Mouse (Mus musculus): ENCODE measurements around the gene Itga8.

Gene Itga8

DNA sequence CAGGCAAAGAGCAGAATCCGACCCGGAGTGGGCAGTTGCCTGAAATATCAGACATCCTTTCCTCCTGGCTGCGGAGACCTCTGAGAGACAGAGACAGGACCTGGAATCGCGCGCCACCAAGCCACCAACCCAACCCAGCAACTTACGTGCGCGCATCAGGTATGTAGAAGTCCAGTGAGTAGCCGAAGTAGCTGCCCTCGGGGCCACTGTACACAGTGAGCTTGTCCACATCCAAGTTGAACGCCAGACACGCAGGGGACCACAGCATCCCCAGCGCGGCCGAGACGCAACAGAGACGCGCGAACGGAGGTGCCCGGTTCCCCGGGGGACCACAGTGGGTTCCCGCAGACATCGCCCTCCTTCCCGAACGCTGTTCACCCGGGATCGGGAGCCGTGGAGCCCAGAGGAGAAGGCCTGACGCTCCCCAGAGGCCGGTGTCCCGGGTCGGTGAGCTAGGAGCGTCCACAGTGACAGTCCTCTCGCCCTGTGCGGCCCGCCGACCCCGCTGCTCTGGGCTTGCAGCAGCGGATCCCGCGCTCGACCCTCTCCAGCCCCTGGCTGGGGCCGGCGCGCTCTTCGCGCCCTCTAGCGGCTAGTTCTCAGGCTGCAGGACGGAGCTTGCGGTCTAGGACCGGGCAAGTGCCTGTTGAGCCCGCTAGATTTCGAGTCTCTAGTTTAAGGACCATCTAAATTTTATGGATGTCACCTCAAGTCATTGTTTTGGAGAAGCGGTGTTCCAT, at the start of gene Itga8:
TSS of gene Itga8 (minus strand) at position 492 of the 740 bp plus-strand sequence.
- peak; percentile 26 to 79 for DNase-seq (ENCODE audit: low spot score in 2 of 2)

DNA sequence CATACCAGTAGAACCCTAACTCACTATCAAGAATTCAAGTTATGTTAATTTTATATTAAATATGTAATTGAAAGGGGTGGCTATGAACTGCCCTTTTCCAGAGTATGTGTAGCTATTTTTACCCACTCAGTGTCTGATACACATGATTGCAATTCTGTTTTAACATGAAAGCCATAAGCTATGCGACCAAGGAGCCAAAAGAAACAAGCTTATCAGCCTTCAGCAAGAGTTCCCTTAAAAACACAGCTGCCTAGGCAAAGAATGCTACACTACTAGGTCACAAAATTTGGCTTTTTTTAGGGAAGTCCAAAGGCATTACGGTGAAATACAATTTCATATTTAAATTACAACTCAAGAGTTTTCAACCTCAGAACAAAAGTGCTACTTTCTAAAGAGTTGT, 47.2 kb upstream of the Itga8 start:
- DNase-seq (ENCODE audit: low spot score in 2 of 2), result no peak

DNA sequence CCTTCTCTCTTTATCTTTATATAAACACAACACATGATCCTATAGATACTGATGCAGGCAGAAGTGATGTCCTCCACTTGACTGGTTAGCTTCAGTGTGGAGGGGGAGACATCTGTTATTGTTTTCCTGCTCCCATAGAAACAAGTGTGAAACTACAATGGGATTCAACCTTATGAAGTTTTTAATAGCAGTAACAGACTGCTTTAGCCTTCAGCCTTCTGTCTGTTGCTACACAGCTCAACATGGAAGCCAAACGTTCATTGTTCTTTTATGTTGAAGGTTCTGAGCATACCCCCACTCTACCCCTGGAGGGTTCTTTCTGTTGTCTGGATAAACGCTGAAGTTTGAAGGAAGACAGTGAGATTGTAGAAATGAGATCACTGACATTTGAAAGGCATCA, 30.2 kb upstream of the Itga8 start:
- DNase-seq (ENCODE audit: low spot score in 2 of 2), result no peak

DNA sequence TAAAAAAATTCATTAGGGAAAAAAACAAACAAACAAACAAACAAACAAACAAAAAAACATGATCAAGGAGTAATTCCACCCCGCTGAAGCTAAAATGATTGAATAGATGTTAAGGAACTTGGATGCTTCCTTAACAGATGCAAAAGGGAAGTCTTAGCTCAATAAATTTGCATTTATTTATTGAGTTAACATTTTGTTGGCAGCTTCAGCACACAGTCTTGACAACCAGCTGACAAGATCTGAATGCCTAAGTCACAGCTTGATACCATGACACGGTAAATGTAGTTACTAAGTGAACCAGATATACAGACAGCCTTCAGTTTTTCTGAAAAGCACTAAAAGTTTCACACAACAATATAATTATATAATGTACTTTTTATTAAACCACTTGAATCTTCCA, 27.9 kb upstream of the Itga8 start:
- DNase-seq (ENCODE audit: low spot score in 2 of 2), result no peak

DNA sequence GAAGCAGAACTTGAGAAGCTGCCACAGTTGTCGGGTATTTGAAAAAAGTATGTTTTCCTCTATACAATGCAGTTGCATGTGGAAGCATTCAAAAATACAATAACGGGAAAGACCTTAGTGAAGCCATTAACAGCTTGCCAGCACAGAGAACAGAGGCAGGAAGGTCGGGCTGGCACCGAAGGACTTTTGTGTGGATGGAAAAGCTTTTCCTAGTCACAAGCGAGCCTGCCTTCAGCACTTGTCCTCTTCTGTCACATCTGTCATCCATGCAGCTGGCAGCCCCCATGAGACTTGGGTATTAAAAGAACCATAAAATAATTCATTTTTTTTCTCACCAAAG, 27.3 kb upstream of the Itga8 start:
- no peak for DNase-seq (ENCODE audit: low spot score in 2 of 2)

DNA sequence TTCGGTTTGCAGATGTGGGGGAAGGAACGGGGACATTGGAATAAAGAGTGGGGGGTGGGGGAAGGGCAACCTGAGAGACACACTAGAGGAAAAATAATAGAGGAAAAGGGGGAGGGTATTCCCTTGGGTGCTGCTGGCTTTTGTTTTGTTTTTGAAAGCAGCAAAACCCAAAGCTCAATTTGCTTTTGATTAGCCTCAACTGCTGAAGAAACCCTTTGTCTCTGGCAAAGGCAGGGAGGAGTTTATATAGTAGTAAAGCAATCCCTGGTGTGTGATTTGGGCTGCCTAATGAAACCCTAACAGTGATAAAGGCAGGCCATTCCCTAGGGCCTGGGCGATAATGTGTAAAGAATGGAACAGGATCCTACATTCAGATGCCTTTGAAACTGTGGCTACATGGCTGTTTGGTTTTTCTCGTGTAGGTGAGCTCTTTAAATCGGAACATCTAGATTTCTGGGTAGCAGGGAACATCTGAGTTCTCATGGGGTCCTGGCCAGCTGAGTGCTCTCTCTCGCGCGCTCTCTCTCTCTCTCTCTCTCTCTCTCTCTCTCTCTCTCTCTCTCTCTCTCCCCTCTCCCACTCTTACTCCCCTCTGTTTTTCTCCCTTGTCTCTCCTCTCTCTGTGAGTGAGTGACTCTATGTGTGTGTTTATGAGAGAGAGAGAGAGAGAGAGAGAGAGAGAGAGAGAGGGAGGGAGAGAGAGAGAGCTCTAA, 26.8 kb upstream of the Itga8 start:
- no peak for DNase-seq (ENCODE audit: low spot score in 2 of 2)

DNA sequence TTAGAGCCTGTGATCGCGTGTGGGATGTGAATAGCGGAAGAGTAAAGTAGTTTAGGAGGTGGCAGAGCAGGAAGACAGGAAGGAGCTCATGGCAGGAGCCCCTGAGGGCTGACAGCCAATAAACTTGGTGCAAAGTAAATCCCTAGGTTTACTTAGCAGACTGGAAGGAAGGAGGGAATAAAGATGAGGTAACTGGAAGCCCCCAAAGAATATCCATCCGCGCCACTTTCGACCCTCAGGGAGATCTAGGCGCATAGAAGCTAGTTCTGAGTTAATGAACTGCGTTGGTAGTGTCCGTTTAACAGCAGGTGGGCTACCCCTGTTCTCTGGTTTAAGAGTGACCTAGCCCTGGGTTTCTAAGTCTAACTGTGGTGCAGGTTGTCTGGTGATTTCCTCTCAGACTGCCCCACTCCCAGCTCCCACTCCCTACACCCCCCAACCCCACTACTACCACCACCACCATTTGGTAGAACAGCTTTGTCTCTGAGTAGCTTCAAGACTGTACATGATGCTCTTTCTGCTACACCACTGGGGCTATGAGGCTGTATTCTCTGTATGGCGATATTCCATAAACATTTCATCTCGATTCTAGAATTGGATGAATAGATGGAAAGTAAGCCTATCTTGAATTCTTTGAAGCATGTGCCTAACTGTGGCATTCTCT, 26.1 kb upstream of the Itga8 start:
- no peak for DNase-seq (ENCODE audit: low spot score in 2 of 2)

DNA sequence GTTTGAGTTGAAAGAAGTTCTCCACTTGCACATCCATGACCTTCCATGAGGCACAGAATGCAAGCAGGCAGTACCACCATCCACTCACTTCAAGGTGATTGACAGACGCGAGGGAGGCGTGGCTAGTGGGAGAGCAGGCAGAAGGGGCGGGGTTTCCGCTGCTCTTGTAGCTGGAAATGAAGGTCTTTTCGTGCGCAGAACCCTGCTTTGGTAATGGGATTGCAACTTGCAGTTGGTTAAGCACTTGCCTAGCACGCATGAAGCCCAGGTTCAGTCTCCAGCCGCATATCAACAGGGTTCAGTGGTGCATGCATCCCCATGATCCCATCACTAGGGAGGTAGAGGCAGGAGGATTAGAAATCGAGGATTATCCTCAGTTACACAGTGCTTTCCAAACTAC, 25.5 kb upstream of the Itga8 start:
- DNase-seq (ENCODE audit: low spot score in 2 of 2), result peak; percentile 34 to 58

DNA sequence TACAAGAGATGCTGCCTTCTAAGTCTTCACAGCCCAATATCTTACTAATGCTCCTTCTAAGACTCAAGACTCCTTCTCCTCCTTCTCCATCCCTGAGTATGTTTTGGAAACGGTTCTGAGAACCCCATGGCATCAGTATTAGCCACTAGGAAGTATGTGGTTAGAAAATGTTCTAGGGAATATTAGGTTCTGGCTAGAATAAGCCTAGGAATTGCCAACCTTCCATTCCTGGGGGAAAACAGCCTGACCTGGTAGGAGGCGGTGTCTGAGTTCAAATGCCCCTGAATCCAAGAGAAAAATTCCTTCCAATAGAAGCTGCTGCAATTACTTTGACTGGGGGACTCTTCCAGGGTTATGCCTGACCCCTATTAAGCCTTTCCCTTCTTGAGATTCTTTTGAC, 24.1 kb upstream of the Itga8 start:
- DNase-seq (ENCODE audit: low spot score in 2 of 2), result no peak

DNA sequence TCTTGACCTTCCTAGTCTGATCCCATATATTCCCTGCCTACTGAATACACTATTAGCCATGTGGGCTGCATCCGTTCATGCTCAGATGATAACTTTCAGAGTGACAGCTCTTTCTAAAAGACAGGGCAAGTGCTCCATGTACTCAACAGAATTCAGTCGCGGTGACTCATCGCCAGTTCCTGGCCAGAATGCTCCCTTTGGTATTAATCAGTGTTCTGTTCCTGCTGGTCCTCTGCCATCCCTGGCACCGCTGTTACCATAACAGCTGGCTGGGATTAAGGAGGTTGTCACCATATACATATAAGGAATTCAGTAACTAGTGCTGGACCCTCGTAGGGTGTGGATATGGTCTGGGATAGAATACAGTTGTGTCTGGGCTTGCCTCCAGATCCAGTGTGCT, 23.7 kb upstream of the Itga8 start:
- DNase-seq (ENCODE audit: low spot score in 2 of 2), result no peak

DNA sequence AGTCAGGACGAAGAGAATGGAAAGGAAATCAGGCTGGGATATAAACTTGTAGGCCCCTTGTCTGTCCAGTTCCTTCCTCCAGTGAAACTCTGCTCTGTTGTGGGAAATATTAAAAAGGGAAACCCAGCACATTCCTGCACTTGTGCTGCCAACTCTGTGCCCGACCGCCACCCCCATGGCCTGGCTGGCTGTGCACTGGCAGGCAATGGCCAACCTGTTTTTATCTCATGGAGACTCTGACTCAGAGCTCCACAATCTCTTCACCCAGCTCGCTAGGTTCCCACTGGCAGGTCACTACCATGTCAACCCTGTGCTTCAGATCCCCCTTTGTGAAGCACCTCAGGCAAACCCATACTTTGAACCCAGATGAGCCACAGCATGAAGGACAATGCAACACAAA, 19.2 kb upstream of the Itga8 start:
- DNase-seq (ENCODE audit: low spot score in 2 of 2), result no peak

DNA sequence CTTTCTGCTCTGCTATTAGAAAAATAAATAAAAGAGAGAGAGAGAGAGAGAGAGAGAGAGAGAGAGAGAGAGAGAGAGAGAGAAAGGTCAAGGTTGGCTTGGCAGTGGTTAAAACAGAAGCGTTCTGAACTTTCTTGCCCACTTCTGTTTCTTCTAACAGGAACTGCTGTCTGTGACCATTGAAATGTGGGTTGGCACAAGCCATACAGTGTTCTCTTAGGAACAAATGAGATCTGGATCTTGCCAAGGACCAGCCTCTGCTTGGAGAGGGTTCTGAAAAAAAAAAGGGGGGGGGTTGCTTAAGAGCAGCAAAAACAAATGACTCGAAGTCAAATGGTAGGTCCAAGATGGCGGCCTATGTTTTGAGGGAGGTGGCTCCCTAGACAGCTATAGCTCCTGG, 17.0 kb upstream of the Itga8 start:
- DNase-seq (ENCODE audit: low spot score in 2 of 2), result no peak

DNA sequence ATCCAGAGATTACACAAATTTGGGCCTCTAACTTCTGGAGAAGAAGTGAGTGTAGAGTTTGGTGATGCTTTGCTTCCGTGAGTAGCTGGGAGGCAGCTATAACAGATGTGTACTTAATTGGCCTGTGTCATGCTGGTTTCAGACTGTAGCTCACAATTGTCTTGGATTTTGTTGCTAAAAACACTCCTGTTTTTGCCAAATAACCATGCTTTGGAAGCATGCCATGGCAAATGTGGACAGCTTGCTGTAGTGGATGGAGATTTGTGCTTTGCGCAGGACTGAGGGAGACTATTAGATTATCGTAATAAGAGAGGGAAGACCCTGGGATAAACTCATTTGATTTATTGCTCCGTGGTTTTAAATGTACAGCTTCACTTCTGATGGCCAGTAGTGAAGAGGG, 16.3 kb upstream of the Itga8 start:
- no peak for DNase-seq (ENCODE audit: low spot score in 2 of 2)

DNA sequence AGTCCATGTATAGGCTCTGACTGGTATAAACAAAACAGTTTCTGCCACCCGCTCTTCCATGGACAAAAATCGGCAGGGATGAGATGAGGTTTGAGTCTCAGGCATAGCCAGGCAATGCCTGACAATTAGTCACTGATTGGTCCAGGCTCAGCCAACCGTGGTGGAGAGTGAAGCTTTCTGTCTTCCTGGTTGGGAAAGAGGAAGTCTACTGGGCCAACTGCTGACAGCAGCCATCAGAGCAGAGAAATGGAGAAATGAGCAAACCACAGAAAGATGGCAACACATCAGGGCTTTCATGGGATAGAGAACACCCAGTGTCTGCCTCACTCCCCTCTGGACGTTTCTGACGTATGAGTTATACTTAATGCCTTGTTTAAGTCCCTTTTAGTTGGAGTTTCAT, 15.6 kb upstream of the Itga8 start:
- no peak for DNase-seq (ENCODE audit: low spot score in 2 of 2)

DNA sequence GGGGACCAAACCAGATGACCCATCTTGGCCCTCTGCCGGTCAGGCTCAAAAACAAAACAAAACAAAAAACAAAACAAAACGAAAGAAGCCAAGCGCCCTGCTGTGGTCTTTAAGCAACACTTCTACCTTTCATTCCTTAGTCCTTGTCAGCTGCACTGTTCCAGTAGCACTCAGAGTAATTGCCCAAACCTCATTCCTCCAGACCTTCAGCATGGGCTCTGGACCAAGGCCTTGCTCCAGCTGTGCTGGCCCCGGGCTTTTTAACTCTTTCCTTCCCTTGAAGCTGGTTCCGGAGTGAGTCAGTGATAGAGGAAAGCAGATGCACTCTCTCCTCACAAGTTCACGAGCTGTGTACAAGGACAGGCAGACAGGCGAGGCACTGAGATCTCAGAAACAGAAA, 14.6 kb upstream of the Itga8 start:
- DNase-seq (ENCODE audit: low spot score in 2 of 2), result no peak

DNA sequence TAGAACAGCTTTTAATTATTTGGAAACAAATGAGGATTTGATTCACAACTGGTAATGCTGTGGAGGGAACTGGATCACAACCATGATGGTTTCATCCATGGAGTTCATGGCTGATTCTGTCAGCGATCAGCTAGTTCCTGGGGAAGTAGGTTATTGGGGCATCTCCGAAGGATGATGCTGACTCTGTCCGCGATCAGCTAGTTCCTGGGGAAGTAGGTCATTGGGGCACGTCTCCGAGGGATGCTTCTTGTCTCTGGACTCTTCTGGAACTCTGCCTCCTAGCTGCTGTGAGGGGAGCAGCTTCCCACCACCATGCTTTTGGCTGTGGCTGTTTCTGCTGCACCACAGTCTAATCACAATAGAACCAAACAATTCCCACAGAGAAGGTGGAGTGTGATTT, 12.3 kb upstream of the Itga8 start:
- no peak for DNase-seq (ENCODE audit: low spot score in 2 of 2)

DNA sequence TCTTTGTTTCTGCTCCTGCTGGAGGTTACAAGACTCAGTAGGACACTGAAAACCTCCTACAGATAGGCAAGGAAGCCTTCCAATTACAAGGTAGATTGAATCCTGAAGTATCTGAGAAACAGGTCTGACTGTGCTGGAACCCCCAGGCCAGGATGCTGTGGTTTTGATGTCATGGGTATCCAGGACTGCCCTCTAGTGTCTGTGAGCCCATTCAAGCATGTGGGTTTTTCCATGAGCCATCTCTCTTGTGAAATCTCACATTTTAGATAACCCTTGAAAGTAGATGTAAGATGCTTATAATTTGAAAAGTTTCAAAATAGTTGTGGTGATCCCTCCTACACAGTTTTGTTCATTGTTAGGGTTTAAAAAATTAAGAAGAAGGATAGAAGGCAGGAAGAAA, 6.7 kb upstream of the Itga8 start:
- DNase-seq (ENCODE audit: low spot score in 2 of 2), result no peak

DNA sequence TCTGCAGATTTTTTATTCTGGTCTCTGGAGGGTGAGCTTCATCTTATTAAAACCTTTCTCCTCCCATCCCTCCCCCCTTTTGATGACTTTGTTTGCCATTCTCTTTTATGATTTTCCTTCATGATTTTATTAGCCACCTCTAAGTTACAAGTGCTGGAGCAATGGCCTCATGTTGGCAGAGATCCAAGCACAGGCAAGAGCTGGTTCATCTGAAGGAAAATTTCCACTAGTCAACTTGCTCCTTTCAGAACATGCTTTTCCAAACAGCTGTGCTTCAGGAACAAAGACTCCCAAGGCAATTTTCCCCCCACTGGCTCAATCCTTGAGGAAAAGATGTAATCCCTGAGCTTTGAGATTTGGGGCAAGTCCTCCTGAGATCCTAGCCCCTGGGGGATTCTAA, 5.6 kb upstream of the Itga8 start:
- no peak for DNase-seq (ENCODE audit: low spot score in 2 of 2)

DNA sequence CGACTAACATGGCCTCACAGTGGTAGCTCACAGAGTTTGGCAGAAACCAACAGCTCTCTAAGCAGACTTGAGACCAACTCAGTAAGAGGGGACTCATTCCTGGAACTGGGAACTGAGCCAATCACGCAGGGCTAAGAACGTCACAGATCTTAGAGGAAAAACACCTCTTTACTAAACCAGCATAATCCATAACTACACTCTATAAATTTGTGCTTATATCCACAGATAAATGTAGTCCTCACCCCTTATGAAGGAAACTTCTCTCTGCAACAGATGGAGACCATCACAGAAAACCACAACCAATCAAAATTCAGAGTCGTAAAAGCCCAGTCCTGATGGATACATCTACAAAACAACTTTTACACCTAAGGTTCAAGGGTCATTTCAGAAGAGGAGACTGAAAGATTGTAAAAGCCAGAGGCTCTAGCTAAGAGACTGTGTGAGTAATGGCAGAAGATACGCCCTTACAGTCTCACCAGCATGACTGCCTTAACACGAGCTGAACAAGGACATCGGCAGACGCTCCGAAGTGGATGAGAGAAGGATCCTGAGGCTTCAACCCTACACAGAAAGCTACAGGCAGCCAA, 3.4 kb upstream of the Itga8 start:
- DNase-seq (ENCODE audit: low spot score in 2 of 2), result no peak

DNA sequence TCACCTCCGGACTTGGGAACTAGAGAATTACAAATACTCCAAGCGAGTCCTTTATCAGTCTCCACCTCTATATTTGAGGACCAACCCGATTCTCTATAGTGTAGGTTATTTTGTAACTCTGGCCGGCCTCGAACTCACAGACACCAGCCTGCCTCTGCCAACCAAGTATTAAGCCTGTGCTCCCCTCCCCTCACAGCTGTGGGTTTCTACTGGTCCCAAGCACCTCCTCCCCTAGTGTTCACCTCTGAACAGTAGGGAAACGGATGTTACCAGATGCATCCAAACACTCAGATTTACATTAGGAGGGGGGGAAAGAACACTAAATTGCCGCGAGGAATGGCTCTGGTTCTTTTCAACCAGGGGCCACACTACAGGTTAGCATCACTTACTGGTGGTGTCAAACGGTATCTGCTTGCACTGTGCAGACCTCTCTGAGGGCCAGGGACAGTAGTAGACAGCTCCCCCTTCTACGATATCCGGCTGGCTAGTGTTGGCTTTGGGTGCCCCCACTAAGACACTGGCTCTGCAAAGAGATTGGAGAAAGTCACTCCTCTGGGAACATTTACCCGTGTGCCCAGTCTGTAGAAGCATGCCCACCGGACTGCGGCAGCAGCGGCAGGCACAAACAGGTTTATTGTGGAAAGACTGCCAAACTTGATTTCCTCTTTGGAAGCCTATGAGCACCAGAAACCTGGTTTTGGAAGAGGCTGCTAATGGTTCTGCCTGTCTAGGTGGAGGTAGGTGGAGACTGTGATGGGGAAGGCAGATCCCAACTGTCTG, 1.1 kb downstream of the Itga8 start:
- DNase-seq (ENCODE audit: low spot score in 2 of 2), result no peak

DNA sequence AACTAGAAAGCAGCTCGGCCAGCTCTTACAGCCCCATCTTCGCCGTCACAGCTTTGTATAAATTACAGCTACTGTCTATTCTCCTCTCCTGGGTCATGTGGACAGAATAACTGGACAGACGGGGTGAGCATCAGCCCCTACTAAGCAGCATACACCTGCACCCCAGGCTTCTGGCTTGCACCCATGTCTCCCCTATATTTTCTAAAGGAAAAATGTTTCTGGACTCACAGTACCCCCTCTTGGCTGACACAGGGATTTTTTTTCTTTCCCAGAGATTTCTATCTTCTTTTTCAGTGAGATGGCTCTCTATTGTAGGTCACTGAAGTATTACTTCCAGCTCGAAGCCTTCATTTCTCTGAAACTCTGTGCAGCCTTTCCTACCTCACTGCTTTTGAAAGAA, 4.4 kb downstream of the Itga8 start:
- no peak for DNase-seq (ENCODE audit: low spot score in 2 of 2)

DNA sequence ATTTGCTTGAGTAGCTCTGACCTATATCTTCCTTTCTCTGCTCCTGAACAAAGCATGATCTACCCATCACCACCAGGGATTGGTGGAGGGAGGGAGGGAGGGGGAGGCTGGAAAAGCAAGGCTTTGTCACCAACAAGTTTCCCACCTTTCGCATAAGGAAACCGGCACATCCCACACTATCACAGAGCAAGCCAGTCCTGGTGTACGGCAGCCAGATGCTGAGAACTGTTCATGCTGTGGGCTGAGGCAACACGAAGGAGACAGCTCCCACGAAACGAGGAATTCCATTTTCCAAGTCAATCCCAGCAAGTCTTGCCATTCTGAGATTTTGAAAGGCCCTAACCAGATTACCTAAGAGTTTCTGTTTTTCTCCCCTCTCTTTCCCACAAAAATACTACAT, 6.6 kb downstream of the Itga8 start:
- DNase-seq (ENCODE audit: low spot score in 2 of 2), result no peak

All from thymus, postnatal 10 days (tissue).